Mouse (Mus musculus) left cerebral cortex, adult 8-10 months (tissue): ENCODE data around the gene Mprip. TPM values are rescaled to one million over a fixed set of nuclear protein-coding genes. Genes with fewer than 3 reads are reported as not detected.

Experiments
- total RNA-seq, 4 experiments: library from RNA; stranded (reverse); gene quantifications; 2 replicates each; pipeline ENCODE4 v1.2.4; 2022

The Mprip gene
- total RNA-seq, 4 experiments from 2014 or later = 269 to 287 (median 277) TPM

Other genes with a start within 250 kb of the Mprip start
- gene Jmjd4, start 211.3 kb upstream of the Mprip start, total RNA-seq = 10 to 100 TPM; 26.0 to 29.1 (median 26.6) TPM
- 100 to 1,000 TPM; 364 to 399 (median 383) TPM for gene Snap47, start 210.1 kb upstream of the Mprip start, total RNA-seq
- gene Zfp867, start 188.8 kb upstream of the Mprip start, total RNA-seq = 1 to 10 TPM; 3.5 to 5.4 (median 4.3) TPM
- 10 to 100 TPM in 3 of 4 experiments, 1 to 10 TPM in 1; 9.6 to 11.9 (median 10.5) TPM for gene Zkscan17, start 134.6 kb upstream of the Mprip start, total RNA-seq
- gene Nlrp3, start 119.7 kb upstream of the Mprip start, total RNA-seq = 1 to 10 TPM; 1.3 to 4.3 (median 1.9) TPM
- gene Olfr222, start 85.1 kb upstream of the Mprip start, total RNA-seq = not detected
- gene Olfr223, start 68.0 kb upstream of the Mprip start, total RNA-seq = not detected
- 1 to 10 TPM in 3 of 4 experiments, under 1 TPM in 1; 0.86 to 1.6 (median 1.3) TPM for gene Pld6, start 126.3 kb downstream of the Mprip start, total RNA-seq
- 10 to 100 TPM; 47.2 to 49.1 (median 47.6) TPM for gene Flcn, start 148.7 kb downstream of the Mprip start, total RNA-seq
- 10 to 100 TPM; 41.1 to 48.3 (median 48.2) TPM for gene Nt5m, start 178.1 kb downstream of the Mprip start, total RNA-seq
- gene Cops3, start 178.5 kb downstream of the Mprip start, total RNA-seq = 10 to 100 TPM; 72.0 to 79.6 (median 77.9) TPM